Mouse (Mus musculus) megakaryocyte, embryonic 14.5 days (primary cell): ENCODE results near the gene Carm1.

Source experiments
- FLI1 ChIP-seq: IDR thresholded peaks from 2 replicates; pipeline ENCODE4 v1.6.1; 2012; ENCODE audit warnings: low read length, inconsistent platforms, mixed read lengths
- GATA1 ChIP-seq: IDR thresholded peaks from 3 replicates; pipeline ENCODE4 v1.6.1; 2012; ENCODE audit warnings: mixed read lengths, low read length, inconsistent platforms, borderline replicate concordance

- TF ChIP-seq GATA1 (no peak), FLI1 (no peak)
These were observed at the start of gene Carm1 for GRCm38 (mm10) chr9:21546789-21547074.
